Mouse (Mus musculus): ENCODE measurements around the gene Zbtb20.

Gene Zbtb20

GRCm38 (mm10) chr16:43458726-43459223, 583.1 kb downstream of the Zbtb20 start:
- DNase-seq = no peak

- no peak for DNase-seq
Measured at GRCm38 (mm10) chr16:43461745-43462378, 586.2 kb downstream of the Zbtb20 start.

- no peak for DNase-seq
Measured at GRCm38 (mm10) chr16:43462470-43463455, 587.1 kb downstream of the Zbtb20 start.

- DNase-seq = no peak
Measured at GRCm38 (mm10) chr16:43463684-43464475, 588.2 kb downstream of the Zbtb20 start.

GRCm38 (mm10) chr16:43464476-43465080, 588.9 kb downstream of the Zbtb20 start:
- DNase-seq = peak; percentile 59

- no peak for DNase-seq
Measured at GRCm38 (mm10) chr16:43465368-43465839, 589.7 kb downstream of the Zbtb20 start.

GRCm38 (mm10) chr16:43465921-43466748, 590.5 kb downstream of the Zbtb20 start:
- no peak for DNase-seq

- no peak for DNase-seq
Measured at GRCm38 (mm10) chr16:43466749-43467065, 591.0 kb downstream of the Zbtb20 start.

- DNase-seq = no peak
Measured at GRCm38 (mm10) chr16:43471060-43471459, 595.4 kb downstream of the Zbtb20 start.

- DNase-seq = peak; percentile 38
Measured at GRCm38 (mm10) chr16:43474941-43475728, 599.5 kb downstream of the Zbtb20 start.

GRCm38 (mm10) chr16:43476921-43477320, 601.2 kb downstream of the Zbtb20 start:
- no peak for DNase-seq

- DNase-seq = no peak
Measured at GRCm38 (mm10) chr16:43478352-43478751, 602.7 kb downstream of the Zbtb20 start.

- DNase-seq = no peak
Measured at GRCm38 (mm10) chr16:43480532-43480931, 604.9 kb downstream of the Zbtb20 start.

- DNase-seq = no peak
Measured at GRCm38 (mm10) chr16:43482125-43482524, 606.4 kb downstream of the Zbtb20 start.

GRCm38 (mm10) chr16:43482738-43483137, 607.1 kb downstream of the Zbtb20 start:
- DNase-seq = no peak

GRCm38 (mm10) chr16:43484400-43484799, 608.7 kb downstream of the Zbtb20 start:
- no peak for DNase-seq

GRCm38 (mm10) chr16:43489362-43489761, 613.7 kb downstream of the Zbtb20 start:
- no peak for DNase-seq

- no peak for DNase-seq
Measured at GRCm38 (mm10) chr16:43489984-43490383, 614.3 kb downstream of the Zbtb20 start.

- no peak for DNase-seq
Measured at GRCm38 (mm10) chr16:43492863-43493262, 617.2 kb downstream of the Zbtb20 start.

- no peak for DNase-seq
Measured at GRCm38 (mm10) chr16:43493596-43494385, 618.1 kb downstream of the Zbtb20 start.

All from lung, postnatal 14 days (tissue).